Mouse (Mus musculus) testis, adult 2 months (tissue): ENCODE measurements around the gene Rgs6.

Experiments
- CTCF ChIP-seq: fragments of 200-500 bp; IDR thresholded peaks from 2 replicates; pipeline ENCODE4 v1.5.1; 2012; ENCODE audit warnings: low read depth, mild to moderate bottlenecking, inconsistent platforms, low read length, moderate library complexity; ENCODE audit not compliant: control insufficient read depth, insufficient read depth, insufficient replicate concordance
- POLR2A ChIP-seq: fragments of 200-500 bp; IDR thresholded peaks from 2 replicates; pipeline ENCODE4 v1.6.1; 2012; ENCODE audit warnings: low read depth, mild to moderate bottlenecking, inconsistent platforms, low read length, moderate library complexity; ENCODE audit not compliant: control insufficient read depth

GRCm38 (mm10) chr12:83150813-83151212, 562.7 kb downstream of the Rgs6 start:
- TF ChIP-seq CTCF (no peak), POLR2A (no peak)
